Mouse (Mus musculus) heart, embryonic 14.5 days (tissue): ENCODE measurements around the gene Dvl3. TPM values are rescaled to one million over a fixed set of nuclear protein-coding genes. Genes with fewer than 3 reads are reported as not detected.
A peak's percentile ranks its signal among the peaks of the same experiment; 100 is the strongest.
"Not testable (repeated sequence)": the region's sequence is repeated elsewhere in the genome, so short reads cannot be mapped to it uniquely, and the experiment has no call there.

Source experiments
- ATAC-seq: fragments of 200-750 bp; cut with Nextera tagmentation; 2 replicates; pipeline ENCODE4 v1.8.0; 2017; ENCODE audit warnings: low read depth, moderate TSS enrichment; ENCODE audit not compliant: insufficient number of reproducible peaks, insufficient read depth, low FRiP score
- H3K27ac ChIP-seq, 2 experiments: fragments of 200-500 bp in 1 of 2; fragments of 300-500 bp in 1 of 2; sonication (generic) in 1 of 2; replicated peaks in 1 of 2; 2 replicates each; pipeline ENCODE4 v1.5.1; 2012 to 2014; ENCODE audit warnings: low read depth in 2 of 2, low read length in 2 of 2, control low read depth in 1 of 2, mild to moderate bottlenecking in 1 of 2, mixed read lengths in 1 of 2; ENCODE audit not compliant: control insufficient read depth in 1 of 2, insufficient read depth in 1 of 2
- H3K27me3 ChIP-seq: fragments of 300-500 bp; sonication (generic); 2 replicates; pipeline ENCODE4 v1.6.1; 2014; ENCODE audit warnings: mild to moderate bottlenecking, low read length, control low read depth; ENCODE audit not compliant: control insufficient read depth, insufficient read depth
- H3K36me3 ChIP-seq: fragments of 300-500 bp; sonication (generic); 2 replicates; pipeline ENCODE4 v1.6.1; 2014; ENCODE audit warnings: mild to moderate bottlenecking, control low read depth, low read length, mixed read lengths; ENCODE audit not compliant: control insufficient read depth, insufficient read depth
- H3K4me1 ChIP-seq, 2 experiments: fragments of 200-500 bp in 1 of 2; fragments of 300-500 bp in 1 of 2; sonication (generic) in 1 of 2; 2 replicates each; pipeline ENCODE4 v1.6.1; 2012 to 2014; ENCODE audit warnings: low read length in 2 of 2, control low read depth in 1 of 2, mixed read lengths in 1 of 2; ENCODE audit not compliant: control insufficient read depth in 2 of 2, insufficient read depth in 2 of 2
- H3K4me2 ChIP-seq: fragments of 300-500 bp; sonication (generic); 2 replicates; pipeline ENCODE4 v1.6.1; 2014; ENCODE audit warnings: mild to moderate bottlenecking, low read length
- H3K4me3 ChIP-seq, 2 experiments: fragments of 200-500 bp in 1 of 2; fragments of 300-500 bp in 1 of 2; sonication (generic) in 1 of 2; 2 replicates each; pipeline ENCODE4 v1.5.1; 2012 to 2014; ENCODE audit warnings: low read length in 2 of 2, mild to moderate bottlenecking in 2 of 2, control low read depth in 1 of 2, low read depth in 1 of 2, moderate library complexity in 1 of 2; ENCODE audit not compliant: control insufficient read depth in 1 of 2, insufficient read depth in 1 of 2
- H3K9ac ChIP-seq: fragments of 300-500 bp; sonication (generic); 2 replicates; pipeline ENCODE4 v1.6.1; 2014; ENCODE audit warnings: mild to moderate bottlenecking, low read length
- H3K9me3 ChIP-seq: fragments of 300-500 bp; sonication (generic); 2 replicates; pipeline ENCODE4 v1.6.1; 2016; ENCODE audit warnings: low read length, control low read depth; ENCODE audit not compliant: control insufficient read depth
- WGBS: fragments of 180-500 bp; shearing (Covaris S2); extraction: QIAGEN DNeasy Blood & Tissue Kit; methylation state at CpG from one replicate; pipeline ENCODE4 v1.1.7; 2014; 5-methylcytosine and 5-hydroxymethylcytosine counted together
- polyA plus RNA-seq: library from polyadenylated mRNA; unstranded; fragments of >200 nt; fragmentation: Nextera tagmentation; extraction: Ambion mirVana; gene quantifications from 2 replicates; pipeline ENCODE4 v1.2.1, GENCODE M21; 2014

Dvl3 gene
- polyA plus RNA-seq, 1 experiment from 2014 or later, result 21.0 TPM

- no peaks in the 10 kb centered on the region for H3K9me3 ChIP-seq
- H3K9ac ChIP-seq, result peak overlapping the region; percentile 13; the same call in 1 of the 2 replicates
- H3K4me2 ChIP-seq, result peak overlapping the region; percentile 16; the same call in 1 of the 2 replicates
- no peak overlapping the region for H3K4me3 ChIP-seq
- ATAC-seq, result peak; percentile 73
- peaks cover 9 to 15% of the 10 kb centered on the region in 2 experiments for H3K4me1 ChIP-seq
- H3K27ac ChIP-seq, result peak overlapping the region; percentile 89 to 96
- WGBS, result 6% methylated on average over 3 of the region's 3 CpGs
- no peaks in the 10 kb centered on the region for H3K27me3 ChIP-seq
- H3K36me3 ChIP-seq, result no peaks in the 10 kb centered on the region
These were observed 39.5 kb upstream of the Dvl3 start for GRCm38 (mm10) chr16:20477270-20477669.

GRCm38 (mm10) chr16:20478504-20478903 is 38.3 kb upstream of the Dvl3 start:
- H3K9ac ChIP-seq, result no peak overlapping the region
- no peaks in the 10 kb centered on the region for H3K9me3 ChIP-seq
- H3K36me3 ChIP-seq, result no peaks in the 10 kb centered on the region
- no peak for ATAC-seq
- peak overlapping the region in 1 of 2 experiments; percentile 89; a peak in 1 of 4 replicates for H3K27ac ChIP-seq
- no peak overlapping the region for H3K4me3 ChIP-seq
- no peak overlapping the region for H3K4me2 ChIP-seq
- no peaks in the 10 kb centered on the region for H3K27me3 ChIP-seq
- WGBS, result 60% methylated on average over 2 of the region's 2 CpGs
- H3K4me1 ChIP-seq, result peaks cover 9 to 15% of the 10 kb centered on the region in 2 experiments

GRCm38 (mm10) chr16:20479026-20479760 is 37.6 kb upstream of the Dvl3 start:
- ATAC-seq, H3K36me3 ChIP-seq, H3K9me3 ChIP-seq, H3K4me3 ChIP-seq, H3K27me3 ChIP-seq, H3K27ac ChIP-seq, H3K9ac ChIP-seq, H3K4me2 ChIP-seq: not testable (repeated sequence)
- WGBS, result 91% methylated on average over 12 of the region's 12 CpGs
- H3K4me1 ChIP-seq, result peaks cover 9 to 15% of the 10 kb centered on the region in 2 experiments

- H3K27ac ChIP-seq, result no peak overlapping the region
- no peaks in the 10 kb centered on the region for H3K36me3 ChIP-seq
- WGBS, result 48% methylated on average over 3 of the region's 3 CpGs
- H3K4me1 ChIP-seq, result peaks cover 9 to 15% of the 10 kb centered on the region in 2 experiments
- no peak overlapping the region for H3K4me2 ChIP-seq
- H3K4me3 ChIP-seq, result no peak overlapping the region
- ATAC-seq, result no peak
- H3K9ac ChIP-seq, result no peak overlapping the region
- H3K9me3 ChIP-seq, result no peaks in the 10 kb centered on the region
- H3K27me3 ChIP-seq, result no peaks in the 10 kb centered on the region
These were observed 36.7 kb upstream of the Dvl3 start for GRCm38 (mm10) chr16:20480115-20480514.

GRCm38 (mm10) chr16:20481746-20482145 is 35.0 kb upstream of the Dvl3 start:
- peaks cover 9 to 10% of the 10 kb centered on the region in 2 experiments for H3K4me1 ChIP-seq
- no peak overlapping the region for H3K9ac ChIP-seq
- no peak overlapping the region for H3K4me2 ChIP-seq
- H3K36me3 ChIP-seq, result no peaks in the 10 kb centered on the region
- no peak for ATAC-seq
- H3K4me3 ChIP-seq, result no peak overlapping the region
- no peaks in the 10 kb centered on the region for H3K27me3 ChIP-seq
- 65% methylated on average over 2 of the region's 2 CpGs for WGBS
- H3K27ac ChIP-seq, result no peak overlapping the region
- H3K9me3 ChIP-seq, result no peaks in the 10 kb centered on the region

- not testable (repeated sequence) for H3K36me3 ChIP-seq, H3K9ac ChIP-seq, H3K27ac ChIP-seq, H3K4me2 ChIP-seq, H3K4me3 ChIP-seq, H3K4me1 ChIP-seq, ATAC-seq, H3K9me3 ChIP-seq, H3K27me3 ChIP-seq
- 86% methylated on average over 5 of the region's 7 CpGs for WGBS
These were observed 33.1 kb upstream of the Dvl3 start for GRCm38 (mm10) chr16:20483716-20484115.

- no peak overlapping the region for H3K9ac ChIP-seq
- no peaks in the 10 kb centered on the region for H3K36me3 ChIP-seq
- 38% methylated on average over 4 of the region's 4 CpGs for WGBS
- no peak for ATAC-seq
- no peaks in the 10 kb centered on the region for H3K4me1 ChIP-seq
- no peaks in the 10 kb centered on the region for H3K9me3 ChIP-seq
- H3K4me2 ChIP-seq, result no peak overlapping the region
- H3K27ac ChIP-seq, result no peak overlapping the region
- H3K4me3 ChIP-seq, result no peak overlapping the region
- no peaks in the 10 kb centered on the region for H3K27me3 ChIP-seq
These were observed 31.7 kb upstream of the Dvl3 start for GRCm38 (mm10) chr16:20485061-20485460.

- H3K36me3 ChIP-seq, result no peaks in the 10 kb centered on the region
- H3K9ac ChIP-seq, result no peak overlapping the region
- H3K27ac ChIP-seq, result no peak overlapping the region
- H3K4me2 ChIP-seq, result no peak overlapping the region
- WGBS, result 71% methylated on average over 3 of the region's 3 CpGs
- no peaks in the 10 kb centered on the region for H3K4me1 ChIP-seq
- no peaks in the 10 kb centered on the region for H3K27me3 ChIP-seq
- no peak for ATAC-seq
- no peaks in the 10 kb centered on the region for H3K9me3 ChIP-seq
- no peak overlapping the region for H3K4me3 ChIP-seq
These were observed 30.7 kb upstream of the Dvl3 start for GRCm38 (mm10) chr16:20486048-20486447.
